21 mouse cellular contexts compared by ENCODE assay signal in the genomic region with DNA sequence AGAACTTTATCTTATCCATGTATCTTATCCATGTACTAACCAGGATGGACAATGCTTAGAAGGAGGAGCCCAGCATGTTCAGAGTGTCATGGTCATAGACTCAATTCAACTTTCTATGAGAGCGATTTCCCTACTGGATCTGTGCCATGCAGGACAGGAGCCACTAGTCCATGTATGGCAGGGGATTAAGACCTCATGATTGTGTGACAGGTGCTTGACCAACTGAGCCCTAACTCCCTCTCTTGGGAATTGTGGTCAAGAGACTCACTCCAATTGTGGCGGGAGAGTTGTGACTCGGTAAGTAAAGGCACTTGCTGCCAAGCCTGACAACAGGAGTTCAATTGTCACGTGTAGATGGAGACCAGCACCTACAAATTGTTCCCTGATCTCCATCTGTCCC.
"Had no signal": no experiment of that assay in that cellular context is flagged by ENCODE, and none has a peak within 500 bp of the region (broad histone marks: within the 10 kb centered on the region; RNA-seq: fewer than 3 reads in every experiment).

No protein-coding gene starts in this region.

- H3K4me3 ChIP-seq: limb, embryonic 12.5 days; limb, embryonic 15.5 days; midbrain, embryonic 12.5 days; neural tube, embryonic 12.5 days; neural tube, embryonic 15.5 days had no signal

- H3K4me2 ChIP-seq: limb, embryonic 12.5 days; limb, embryonic 15.5 days; liver, embryonic 11.5 days; lung, embryonic 14.5 days; midbrain, embryonic 12.5 days; neural tube, embryonic 12.5 days; neural tube, embryonic 15.5 days had no signal

- H3K9me3 ChIP-seq: limb, embryonic 12.5 days; limb, embryonic 15.5 days; midbrain, embryonic 12.5 days; neural tube, embryonic 12.5 days; neural tube, embryonic 15.5 days had no signal

- H3K36me3 ChIP-seq: limb, embryonic 12.5 days; limb, embryonic 15.5 days; midbrain, embryonic 12.5 days; neural tube, embryonic 12.5 days; neural tube, embryonic 15.5 days had no signal

- H3K27ac ChIP-seq: limb, embryonic 12.5 days; limb, embryonic 15.5 days; liver, embryonic 14.5 days; macrophage; midbrain, embryonic 12.5 days; neural tube, embryonic 12.5 days; neural tube, embryonic 15.5 days; stomach, postnatal 0 days had no signal

- DNase-seq: kidney, adult 9 months; kidney, postnatal 14 days; kidney, postnatal 4 days; liver, postnatal 0 days; lung, embryonic 14.5 days; right cerebral cortex, postnatal 14 days; right cerebral cortex, postnatal 4 days; thymus, adult 2 months; thymus, postnatal 14 days; thymus, postnatal 4 days had no signal

- H3K4me1 ChIP-seq: limb, embryonic 12.5 days; midbrain, embryonic 12.5 days; neural tube, embryonic 15.5 days had no signal

- ATAC-seq: liver, postnatal 0 days; lung, postnatal 0 days; midbrain, embryonic 16.5 days had no signal

- H3K9ac ChIP-seq: limb, embryonic 12.5 days; limb, embryonic 15.5 days; liver, embryonic 14.5 days; liver, postnatal 0 days; lung, embryonic 14.5 days; midbrain, embryonic 12.5 days; neural tube, embryonic 12.5 days; neural tube, embryonic 15.5 days had no signal

- H3K27me3 ChIP-seq: limb, embryonic 12.5 days; limb, embryonic 15.5 days; midbrain, embryonic 12.5 days; neural tube, embryonic 12.5 days; neural tube, embryonic 15.5 days had no signal
